Mouse (Mus musculus) kidney, adult 8-10 months (tissue): Measurements from ENCODE around the gene Gm4792.

Experiments used
- DNase-seq, 2 experiments: peaks; one replicate each; pipeline ENCODE4 v3.0.0; 2022

The Gm4792 gene

DNA sequence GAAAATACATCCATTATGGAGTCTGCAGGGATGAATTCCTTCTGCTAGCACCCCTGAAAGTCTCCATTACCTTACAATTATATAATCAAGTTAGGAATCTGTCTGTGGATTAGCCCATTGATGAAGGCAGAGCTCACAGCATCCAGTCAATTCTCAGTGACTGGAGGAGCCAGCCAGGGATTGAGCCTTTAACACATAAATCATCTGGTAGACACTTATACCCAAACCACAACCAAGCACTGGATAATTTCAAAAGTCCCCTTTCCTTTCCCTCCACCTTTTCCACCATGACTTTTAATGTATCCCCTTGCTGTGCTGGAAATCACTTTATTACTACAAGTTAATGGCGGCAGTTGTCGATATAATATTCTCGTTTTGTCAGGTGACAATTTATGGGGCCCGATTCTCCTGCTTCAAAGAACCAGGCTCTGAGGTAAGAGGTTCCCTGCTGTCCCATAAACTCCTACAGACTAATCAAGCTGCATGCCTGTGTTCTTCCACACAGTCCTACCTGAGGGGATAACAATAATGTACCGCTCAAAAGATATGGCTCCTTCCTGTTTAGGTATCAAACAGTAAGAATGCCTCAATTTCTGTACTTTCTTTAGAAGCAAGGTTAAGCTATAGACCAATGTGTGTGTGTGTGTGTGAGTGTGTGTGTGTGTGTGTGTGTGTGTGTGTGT is 2.4 kb downstream of the Gm4792 start:
- no peak for DNase-seq

DNA sequence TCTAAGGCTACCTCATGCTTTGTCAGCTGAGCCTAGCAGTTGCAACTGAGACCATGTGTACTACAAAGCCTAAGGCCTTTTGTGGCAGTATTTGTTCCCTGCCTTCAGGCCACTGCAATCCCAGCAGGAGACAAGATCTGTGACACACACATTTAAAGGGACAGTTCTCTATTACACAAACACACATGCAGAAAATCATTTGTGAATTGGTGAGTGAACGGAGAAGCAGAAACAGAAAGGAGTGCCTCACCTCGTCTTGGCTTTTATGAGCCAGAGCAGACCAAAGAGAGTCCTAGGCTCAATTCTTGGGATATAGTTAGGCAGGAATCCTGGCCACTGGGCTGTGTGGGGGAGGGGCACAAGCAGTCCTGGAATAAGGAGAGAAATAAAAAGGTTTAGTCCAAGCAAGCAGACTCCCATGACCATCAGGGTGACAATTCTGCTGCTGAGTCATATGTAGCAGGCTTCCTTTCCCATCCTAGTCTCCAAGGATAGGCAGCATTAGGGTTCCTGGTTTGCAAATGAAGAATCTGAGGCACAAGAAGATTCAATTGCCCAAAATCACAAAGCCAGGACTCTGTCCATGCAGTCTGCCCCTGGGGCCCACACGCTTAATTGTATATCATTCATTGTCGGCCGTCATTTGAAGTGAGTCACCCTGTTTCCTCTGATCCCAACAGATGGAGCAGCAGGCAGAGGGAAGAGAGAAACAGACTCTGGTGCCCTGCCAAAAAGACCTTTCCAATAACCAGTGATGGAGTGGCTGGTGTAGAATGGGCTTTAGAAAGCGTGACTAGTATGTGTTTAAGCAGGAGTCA is 3.4 kb downstream of the Gm4792 start:
- no peak for DNase-seq

DNA sequence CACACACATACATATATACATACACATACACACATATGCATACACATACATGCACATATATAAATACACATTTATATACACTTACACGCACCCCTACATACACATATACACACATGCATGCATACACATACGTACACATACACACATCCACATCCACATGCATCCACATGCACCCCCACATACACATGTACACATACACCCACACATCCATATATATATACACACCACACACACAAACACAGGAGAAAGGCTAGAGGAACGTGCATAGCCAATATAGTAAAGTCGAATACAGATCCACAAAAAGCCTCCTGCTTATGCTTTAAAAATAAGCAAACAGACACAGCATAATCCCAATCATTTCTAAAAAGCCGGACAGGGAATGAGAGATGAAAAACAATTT is 4.1 kb downstream of the Gm4792 start:
- no peak for DNase-seq

DNA sequence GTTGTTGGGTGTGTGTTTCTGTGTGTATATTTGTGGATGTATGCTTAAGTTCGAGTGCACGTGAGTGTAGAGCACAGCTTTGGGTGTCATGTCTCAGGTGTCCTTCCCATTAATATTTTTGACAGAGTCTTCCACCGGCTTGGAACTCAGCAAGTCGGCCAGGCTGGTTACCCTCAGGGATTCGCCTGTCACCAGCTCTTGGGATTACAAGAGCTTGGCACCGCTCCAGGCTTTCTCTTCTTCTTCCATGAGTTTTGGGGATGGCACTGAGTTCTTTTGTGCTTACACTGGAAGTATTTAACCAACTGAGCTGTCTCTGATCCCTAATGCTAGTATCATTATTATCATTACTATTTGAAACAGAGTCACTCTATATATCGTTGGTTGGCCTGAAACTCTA is 15.7 kb downstream of the Gm4792 start:
- DNase-seq = no peak

DNA sequence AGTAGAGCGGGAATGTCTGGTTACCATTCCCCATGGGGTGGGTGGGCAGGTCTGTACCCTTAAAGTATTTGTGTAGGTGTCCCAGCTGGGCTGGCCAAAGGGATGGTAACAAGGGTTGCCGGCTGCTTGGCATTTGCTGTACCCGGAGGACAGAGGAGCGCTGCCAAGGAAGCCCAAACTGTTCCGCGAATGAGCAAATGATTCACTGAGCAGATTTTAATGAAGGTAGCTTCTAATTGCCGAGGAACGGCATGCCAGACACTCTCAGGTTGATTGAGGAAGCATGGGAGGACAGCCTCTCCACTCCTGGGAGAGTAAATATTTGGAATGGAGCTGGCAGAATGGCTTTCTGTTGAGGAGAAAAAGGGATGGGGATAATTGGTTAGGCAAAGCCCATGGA is 16.3 kb downstream of the Gm4792 start:
- DNase-seq = peak in 1 of 2 experiments; percentile 17

DNA sequence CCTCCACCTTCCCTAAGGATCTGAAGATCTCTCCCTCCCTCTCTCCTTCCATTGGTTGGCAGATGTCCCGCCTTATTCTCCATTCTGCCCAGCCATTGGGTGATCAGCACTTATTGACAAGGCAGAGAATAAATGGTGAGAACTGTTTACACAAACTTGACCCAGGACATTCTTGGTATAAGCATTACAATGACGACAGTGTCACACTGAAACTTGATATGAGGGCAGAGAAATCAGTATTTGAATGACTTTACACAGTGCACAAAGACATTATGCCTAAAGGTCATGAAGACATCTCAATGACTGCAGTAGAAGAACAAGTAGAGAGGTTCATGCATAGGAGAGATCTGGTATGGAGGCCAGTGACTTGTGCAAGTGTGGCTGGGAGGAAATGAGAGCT is 22.0 kb downstream of the Gm4792 start:
- no peak for DNase-seq

DNA sequence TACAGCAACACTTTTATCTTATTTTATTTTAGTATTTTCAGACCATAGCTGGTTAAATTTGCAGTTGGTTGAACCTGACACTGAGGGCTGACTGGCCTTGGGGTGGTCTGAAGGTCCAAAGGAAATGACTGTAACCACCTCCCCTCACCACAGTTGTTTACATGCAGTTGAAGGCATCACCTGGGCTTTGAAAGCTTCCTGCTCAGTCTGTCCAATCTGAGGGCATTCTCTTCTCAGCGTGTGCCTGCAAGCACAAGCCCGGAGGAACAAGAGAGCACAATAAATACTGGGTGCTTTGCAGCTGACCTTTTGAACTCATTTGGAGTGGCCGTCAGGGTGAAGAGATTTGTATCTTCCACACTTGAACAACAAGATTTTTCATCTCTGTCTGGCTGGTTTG is 23.2 kb downstream of the Gm4792 start:
- DNase-seq = no peak

DNA sequence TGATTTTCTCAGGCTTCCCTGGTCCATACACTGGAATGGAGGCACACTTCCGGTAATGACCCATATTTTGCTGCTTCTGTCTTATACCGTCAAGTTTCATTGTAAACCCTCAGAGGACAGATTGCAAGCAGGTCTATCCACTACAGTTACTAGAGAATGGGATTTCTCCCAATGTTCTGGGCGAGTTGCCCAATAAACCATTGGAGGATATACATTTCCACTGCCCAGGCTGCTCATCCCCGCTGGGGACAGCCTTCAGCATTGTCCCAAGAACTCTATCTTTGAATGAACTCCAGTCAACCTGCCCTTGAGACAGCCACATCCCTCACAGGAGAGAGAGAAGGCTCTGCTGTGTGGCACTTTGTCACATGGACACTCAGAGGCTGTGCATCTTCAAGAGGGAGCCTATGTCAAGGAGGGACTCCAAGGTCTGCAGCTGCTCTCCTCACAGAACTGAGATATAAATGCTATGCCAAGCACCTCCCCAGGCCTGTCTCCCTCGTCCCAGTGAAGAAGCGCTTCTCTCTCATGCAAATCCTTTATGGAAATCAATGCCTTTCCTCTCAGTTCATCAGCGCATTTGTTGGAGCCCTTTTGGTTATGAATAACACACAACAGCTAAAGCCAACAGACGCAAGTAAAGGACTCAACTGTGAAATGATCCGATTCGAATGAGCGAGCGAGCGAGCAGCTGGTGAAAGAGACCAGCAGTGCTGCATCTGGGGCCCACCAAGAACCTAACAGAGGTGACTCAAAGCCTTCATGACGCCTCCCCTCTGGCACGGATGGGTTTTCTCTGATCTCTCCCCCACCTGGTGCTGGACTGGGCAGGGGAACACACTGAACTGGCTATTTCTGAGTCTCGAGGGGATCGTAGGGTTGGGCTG is 32.6 kb downstream of the Gm4792 start:
- DNase-seq = no peak

DNA sequence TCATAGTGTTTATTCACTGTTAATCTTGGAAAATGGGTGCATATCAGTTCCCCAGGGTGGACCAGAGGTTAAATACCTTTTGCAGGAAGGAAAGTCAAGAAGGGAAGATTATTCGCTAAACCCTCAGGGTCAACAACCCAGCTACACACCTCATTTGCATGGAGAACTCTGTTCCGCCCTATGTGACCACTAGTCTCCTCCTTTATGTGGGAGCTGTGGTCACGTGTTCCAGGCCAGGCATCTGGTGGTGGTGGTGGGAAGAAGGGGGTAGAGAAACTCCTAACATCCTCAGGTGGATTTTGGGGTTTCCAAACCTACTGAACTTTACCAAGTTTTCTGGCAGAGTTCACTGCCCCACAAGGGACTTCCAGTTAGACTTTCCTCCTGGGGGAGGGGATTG is 35.3 kb downstream of the Gm4792 start:
- DNase-seq = no peak

DNA sequence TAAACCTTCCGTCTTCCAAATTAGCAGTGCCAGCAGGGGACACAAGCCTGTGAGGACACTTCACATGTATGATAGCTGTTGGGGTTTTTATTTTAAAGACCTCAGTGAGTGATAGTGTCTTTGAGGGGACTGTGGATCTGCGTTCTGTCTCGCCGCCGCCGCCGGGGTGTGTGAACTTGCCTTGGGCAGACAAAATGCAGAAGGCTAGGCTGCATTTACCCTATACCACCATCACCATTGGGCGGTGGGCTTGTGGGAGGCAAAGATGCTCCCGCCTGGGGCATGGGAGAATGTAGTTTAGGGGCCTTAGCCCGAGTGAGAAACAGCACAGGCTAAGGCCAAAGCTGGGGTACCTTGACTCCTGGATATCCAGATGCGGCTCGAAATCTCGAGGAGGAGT is 35.9 kb downstream of the Gm4792 start:
- no peak for DNase-seq

DNA sequence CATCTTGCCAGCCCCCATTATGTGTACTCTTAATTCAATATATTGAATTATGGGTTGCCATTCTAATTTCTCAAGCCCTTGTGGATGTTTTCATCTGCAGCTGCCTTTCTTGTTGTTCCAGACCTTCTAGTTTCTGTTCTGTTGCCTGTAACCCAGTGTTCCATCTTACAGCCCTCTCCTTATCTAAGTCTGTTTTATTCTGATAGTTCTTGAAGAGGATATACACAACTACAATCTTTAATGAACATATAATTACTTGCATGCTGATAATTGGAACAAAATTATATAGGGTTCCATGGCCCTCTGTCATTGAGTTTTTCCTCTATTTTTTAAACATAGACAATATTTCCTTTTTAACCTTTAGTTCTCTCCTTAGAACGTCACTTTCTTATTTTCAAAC is 38.0 kb downstream of the Gm4792 start:
- no peak for DNase-seq

DNA sequence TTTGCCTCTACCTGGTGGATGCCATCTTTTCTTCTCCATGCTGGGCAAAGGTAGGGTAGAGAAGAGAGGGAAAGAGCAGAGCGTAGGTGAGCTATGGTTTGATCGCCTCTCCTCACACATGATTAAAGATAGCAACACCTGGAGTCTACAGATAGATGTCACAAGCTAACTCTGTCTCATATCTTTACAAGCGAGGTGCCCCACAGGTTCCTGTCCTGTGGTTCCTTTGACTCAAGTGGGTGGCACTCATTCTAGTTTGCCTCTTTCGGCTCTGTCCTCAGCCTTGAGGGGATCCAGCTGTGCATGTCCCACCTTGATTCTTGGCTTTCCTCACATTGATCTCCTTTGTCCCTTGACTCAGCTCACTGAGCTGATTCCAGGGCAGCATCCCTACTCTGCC is 42.0 kb downstream of the Gm4792 start:
- no peak for DNase-seq

DNA sequence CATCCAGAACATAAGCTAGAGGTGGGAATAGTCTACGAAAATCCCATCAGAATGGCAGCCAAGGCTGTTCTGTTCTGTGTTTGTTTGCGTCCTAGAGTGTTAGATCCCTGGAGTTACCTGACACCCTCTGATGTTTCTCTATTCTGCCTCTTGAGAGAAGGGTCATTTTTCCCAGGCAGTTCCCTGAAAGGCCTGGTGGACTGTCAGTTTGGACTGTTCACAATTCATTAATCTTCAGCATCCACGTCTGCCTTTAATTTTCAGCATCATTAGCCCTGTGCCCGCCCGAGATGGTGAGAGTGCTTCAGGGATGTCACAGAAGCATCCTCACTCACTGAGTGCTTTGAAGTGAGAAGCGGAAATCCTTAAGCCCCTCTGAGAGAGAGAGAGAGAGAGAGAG is 42.8 kb downstream of the Gm4792 start:
- no peak for DNase-seq

DNA sequence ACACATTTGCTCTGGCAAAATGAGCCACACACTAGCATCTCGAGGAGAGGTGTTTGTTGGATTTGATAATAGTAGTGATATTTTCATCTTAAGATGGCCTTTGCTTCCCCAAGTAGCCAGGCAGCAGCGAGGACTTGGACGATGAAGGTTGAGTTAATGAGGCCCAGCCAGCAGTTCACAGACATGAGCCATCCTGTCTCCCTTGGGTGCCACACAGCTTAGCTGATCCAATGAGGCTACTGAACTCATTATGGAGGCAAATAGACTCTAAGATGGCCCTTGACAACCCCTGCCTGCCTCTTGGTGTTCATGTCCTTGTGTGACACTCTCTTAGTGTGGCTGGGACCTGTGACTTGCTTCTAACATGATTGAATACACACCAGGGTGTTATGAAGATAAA is 43.7 kb downstream of the Gm4792 start:
- DNase-seq = no peak

DNA sequence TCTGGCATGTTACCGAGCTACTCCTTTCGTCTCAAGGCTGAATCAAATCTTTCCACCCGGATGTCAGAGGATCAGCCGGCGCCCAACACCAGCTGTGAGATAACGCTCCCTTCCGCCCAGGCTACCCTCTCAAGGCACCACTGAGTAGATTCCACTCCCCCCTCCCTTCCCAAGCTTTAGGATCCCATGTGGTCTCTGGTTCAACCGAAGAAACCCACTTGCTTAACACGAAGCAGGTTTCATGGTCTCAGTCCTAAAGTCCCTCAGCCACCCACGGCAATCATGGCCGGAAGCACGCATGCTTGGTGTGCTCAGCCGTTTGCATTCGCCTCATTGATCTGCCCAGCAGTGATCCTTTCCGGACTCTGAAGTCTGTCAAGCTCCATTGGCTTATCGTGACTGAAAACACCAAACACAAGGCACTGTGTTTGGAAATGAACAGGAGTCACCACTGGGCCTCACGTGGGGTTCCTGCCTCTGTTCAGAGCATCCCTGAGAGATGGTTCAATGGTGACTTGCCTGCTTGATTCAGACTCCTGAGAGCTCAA is 45.2 kb downstream of the Gm4792 start:
- DNase-seq = no peak

DNA sequence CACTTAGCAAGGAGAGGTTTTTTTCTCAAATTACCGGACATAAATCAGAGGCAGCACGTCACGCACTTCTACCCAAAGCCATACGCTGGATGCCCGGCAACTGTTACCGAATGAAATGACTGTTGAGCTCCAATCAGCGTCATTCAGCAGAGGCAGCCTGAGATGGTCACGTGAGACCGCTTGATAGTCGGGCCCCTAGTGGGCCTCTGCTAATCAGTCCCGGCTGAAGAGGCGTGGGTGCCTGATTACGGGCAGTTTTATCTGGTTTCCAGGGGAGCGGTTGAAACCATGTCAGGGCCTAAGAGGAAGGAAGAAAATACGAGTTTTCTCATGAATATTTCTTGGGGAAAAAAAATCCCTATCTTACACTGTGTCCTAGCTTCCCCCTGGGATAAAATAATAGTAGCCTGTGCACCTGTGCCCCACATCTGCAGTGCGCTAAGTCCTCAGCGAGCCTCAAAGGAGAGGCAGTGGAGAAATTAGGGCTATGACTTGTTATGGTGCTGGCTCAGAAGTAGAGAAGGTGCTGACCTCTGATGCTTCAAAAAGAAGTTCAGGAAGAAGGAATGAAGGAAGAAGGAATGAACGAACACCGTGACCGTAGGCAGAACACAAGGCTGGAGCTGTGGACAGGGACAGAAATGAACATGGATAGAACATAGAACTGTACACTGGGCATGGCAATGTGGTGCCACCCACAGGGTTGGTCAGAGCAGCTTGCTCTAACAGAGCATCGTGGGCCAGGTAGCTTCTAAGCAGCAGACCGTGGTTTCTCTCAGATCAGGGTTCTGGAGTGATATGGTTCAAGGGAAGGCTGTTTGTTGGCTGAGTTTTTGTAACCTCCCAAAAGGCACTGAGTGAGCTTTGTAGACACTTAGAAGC is 48.7 kb downstream of the Gm4792 start:
- no peak for DNase-seq

DNA sequence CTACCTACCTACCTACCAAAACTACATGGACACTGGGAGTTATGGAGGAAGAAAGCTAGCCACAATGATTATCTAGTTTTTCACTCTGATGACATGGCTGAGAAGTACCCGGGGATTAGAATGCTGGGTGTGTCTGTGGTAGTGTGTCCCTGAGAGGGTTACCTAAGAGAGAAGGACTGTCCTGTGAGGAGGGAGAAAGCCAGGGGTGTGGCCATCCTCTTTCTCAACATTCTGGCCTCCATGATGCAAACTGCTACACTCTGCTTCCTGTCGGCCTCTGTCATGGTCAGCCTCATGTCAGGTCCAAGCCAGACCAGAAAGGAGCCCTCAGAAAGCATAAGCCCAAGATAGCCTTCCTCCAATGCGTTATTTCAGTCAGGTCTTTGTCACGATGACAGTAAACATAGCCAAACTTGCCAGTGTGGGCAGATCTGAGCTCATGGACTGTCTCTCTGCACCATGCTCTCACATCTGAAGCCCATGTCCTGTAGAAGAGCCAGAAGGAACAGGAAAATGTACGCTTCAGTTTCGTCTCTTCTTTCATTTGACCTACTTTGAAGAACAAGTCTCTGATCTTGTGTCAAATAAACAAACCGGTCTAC is 50.7 kb downstream of the Gm4792 start:
- no peak for DNase-seq
